Mouse (Mus musculus) MEL (cell line): ENCODE results near the gene Castor1.

ENCODE experiments used
- CTCF ChIP-seq, 3 experiments: IDR thresholded peaks in 2 of 3; conservative IDR thresholded peaks in 1 of 3; 2 replicates each; pipeline ENCODE4 v1.5.1; 2011 to 2012; ENCODE audit warnings: low read length in 3 of 3, low read depth in 2 of 3, mild to moderate bottlenecking in 2 of 3, improper control_type of control experiment in 1 of 3, inconsistent platforms in 1 of 3, mixed read lengths in 1 of 3, moderate library complexity in 1 of 3; ENCODE audit not compliant: control insufficient read depth in 1 of 3, insufficient read depth in 1 of 3, poor library complexity in 1 of 3, severe bottlenecking in 1 of 3
- EP300 ChIP-seq, 2 experiments: IDR thresholded peaks; 2 replicates each; pipeline ENCODE4 v1.6.1; 2011; ENCODE audit warnings: improper control_type of control experiment in 2 of 2, low read length in 2 of 2, low read depth in 1 of 2, mild to moderate bottlenecking in 1 of 2
- ETS1 ChIP-seq: IDR thresholded peaks from 2 replicates; pipeline ENCODE4 v1.6.1; 2012; ENCODE audit warnings: low read depth, mild to moderate bottlenecking, inconsistent platforms, low read length, improper control_type of control experiment, moderate library complexity
- KAT2A ChIP-seq: conservative IDR thresholded peaks from 2 replicates; pipeline ENCODE4 v1.6.1; 2012; ENCODE audit warnings: low read depth, low read length, improper control_type of control experiment, inconsistent platforms
- MAX ChIP-seq: IDR thresholded peaks from 2 replicates; pipeline ENCODE4 v1.6.1; 2011; ENCODE audit warnings: low read length, improper control_type of control experiment
- TAL1 ChIP-seq: IDR thresholded peaks from 2 replicates; pipeline ENCODE4 v1.6.1; 2012; ENCODE audit warnings: mild to moderate bottlenecking, inconsistent platforms, low read length, moderate library complexity, mixed read lengths
- ZKSCAN1 ChIP-seq: IDR thresholded peaks from 2 replicates; pipeline ENCODE4 v1.6.1; 2012; ENCODE audit warnings: low read depth, mild to moderate bottlenecking, inconsistent platforms, low read length, improper control_type of control experiment, moderate library complexity

- TF ChIP-seq TAL1 (no peak), ZKSCAN1 (no peak), KAT2A (no peak), CTCF (IDR thresholded peaks at IDR 0.05 in 2 of 3, conservative IDR thresholded peaks at IDR 0.05 in 1 of 3; ENCODE audit: control insufficient read depth in 1 of 3, insufficient read depth in 1 of 3, low read depth in 2 of 3, low read length in 3 of 3, poor library complexity in 1 of 3, severe bottlenecking in 1 of 3) (no peak), ETS1 (no peak), MAX (no peak), EP300 (IDR thresholded peaks at IDR 0.05; ENCODE audit: low read depth in 1 of 2, low read length in 2 of 2) (no peak)
Measured at GRCm38 (mm10) chr11:4192757-4193156, 25.3 kb upstream of the Castor1 start.
